Mouse (Mus musculus): ENCODE measurements at regions not wholly inside any gene's neighbourhood (a gene's known extent, or its start where the extent isn't known, plus 50 kb on each side); places are given as distances from the start of the nearest gene placed in this dataset.

GRCm38 (mm10) chr6:101931768-101932167 lies 554.1 kb upstream of the Pdzrn3 start:
- 94% methylated on average over 5 of the region's 5 CpGs for WGBS
- H3K27me3 ChIP-seq (ENCODE audit: low read depth, poor library complexity, severe bottlenecking), result no peaks in the 10 kb centered on the region
- no peaks in the 10 kb centered on the region for H3K4me1 ChIP-seq
- no peak overlapping the region for H3K4me3 ChIP-seq
- no peak for DNase-seq (ENCODE audit: low spot score)
- no peaks in the 10 kb centered on the region for H3K9me3 ChIP-seq (replicated peaks)
- H3K36me3 ChIP-seq, result no peaks in the 10 kb centered on the region
- H3K27ac ChIP-seq, result no peak overlapping the region

- Histone ChIP-seq H3K27me3 (ENCODE audit: low read depth, poor library complexity, severe bottlenecking) (no peaks in the 10 kb centered on the region), H3K4me1 (no peaks in the 10 kb centered on the region), H3K9me3 (replicated peaks) (no peaks in the 10 kb centered on the region), H3K36me3 (no peaks in the 10 kb centered on the region), H3K4me3 (no peak overlapping the region), H3K27ac (no peak overlapping the region)
- WGBS, result 81% methylated on average over 4 of the region's 4 CpGs
- no peak for DNase-seq (ENCODE audit: low spot score)
Observed at GRCm38 (mm10) chr6:101921686-101922085, 544.0 kb upstream of the Pdzrn3 start.

DNA sequence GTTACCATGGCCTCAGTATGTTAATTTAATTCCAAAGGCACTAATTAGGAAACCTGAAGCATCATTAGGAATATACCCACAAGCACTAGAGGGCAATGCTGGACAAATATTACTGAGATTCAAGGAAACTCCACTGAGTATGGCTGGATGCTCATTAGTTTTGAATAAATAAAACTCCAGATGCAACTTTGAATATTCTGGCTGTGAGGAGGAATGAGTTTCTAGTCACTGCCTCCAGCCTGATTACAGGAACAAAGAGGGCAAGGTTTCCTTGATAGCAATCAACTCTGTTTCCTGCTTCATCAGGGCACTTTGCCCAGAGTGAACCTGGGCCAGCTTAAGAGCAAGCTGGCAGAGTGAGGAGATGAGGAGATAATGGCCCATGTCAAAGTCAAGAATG lies 543.5 kb upstream of the Pdzrn3 start:
- no peak for DNase-seq (ENCODE audit: low spot score)
- H3K4me1 ChIP-seq, result no peaks in the 10 kb centered on the region
- no peak overlapping the region for H3K27ac ChIP-seq
- no peaks in the 10 kb centered on the region for H3K27me3 ChIP-seq (ENCODE audit: low read depth, poor library complexity, severe bottlenecking)
- no peaks in the 10 kb centered on the region for H3K9me3 ChIP-seq (replicated peaks)
- no peak overlapping the region for H3K4me3 ChIP-seq
- no peaks in the 10 kb centered on the region for H3K36me3 ChIP-seq

DNA sequence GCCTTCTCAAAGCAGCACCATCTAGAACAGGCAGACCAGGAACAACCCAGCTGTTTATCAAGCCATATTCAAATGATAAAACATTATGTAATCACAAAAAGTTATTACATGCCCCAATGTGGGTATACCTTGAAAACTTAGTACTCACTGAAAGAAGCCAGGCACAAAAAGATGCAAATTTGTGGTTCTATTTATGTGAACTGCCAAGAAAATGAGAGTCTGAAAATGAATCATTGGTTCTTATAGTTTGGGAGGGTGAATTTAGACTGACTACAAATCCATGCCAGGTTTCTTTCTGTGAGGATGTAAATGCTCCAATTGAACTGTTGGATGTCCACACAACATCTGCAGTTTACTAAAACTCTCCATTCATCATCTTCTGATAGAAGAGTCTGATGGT lies 541.2 kb upstream of the Pdzrn3 start:
- Histone ChIP-seq H3K36me3 (no peaks in the 10 kb centered on the region), H3K4me1 (no peaks in the 10 kb centered on the region), H3K27me3 (ENCODE audit: low read depth, poor library complexity, severe bottlenecking) (no peaks in the 10 kb centered on the region), H3K27ac (no peak overlapping the region), H3K9me3 (replicated peaks) (no peaks in the 10 kb centered on the region), H3K4me3 (no peak overlapping the region)
- DNase-seq (ENCODE audit: low spot score), result no peak

GRCm38 (mm10) chr6:101905029-101905342 lies 527.3 kb upstream of the Pdzrn3 start:
- no peak overlapping the region for H3K4me3 ChIP-seq
- 90% methylated on average over 2 of the region's 2 CpGs for WGBS
- DNase-seq (ENCODE audit: low spot score), result no peak
- H3K4me1 ChIP-seq, result no peaks in the 10 kb centered on the region
- H3K9me3 ChIP-seq (replicated peaks), result no peaks in the 10 kb centered on the region
- no peaks in the 10 kb centered on the region for H3K36me3 ChIP-seq
- no peak overlapping the region for H3K27ac ChIP-seq
- H3K27me3 ChIP-seq (ENCODE audit: low read depth, poor library complexity, severe bottlenecking), result no peaks in the 10 kb centered on the region

DNA sequence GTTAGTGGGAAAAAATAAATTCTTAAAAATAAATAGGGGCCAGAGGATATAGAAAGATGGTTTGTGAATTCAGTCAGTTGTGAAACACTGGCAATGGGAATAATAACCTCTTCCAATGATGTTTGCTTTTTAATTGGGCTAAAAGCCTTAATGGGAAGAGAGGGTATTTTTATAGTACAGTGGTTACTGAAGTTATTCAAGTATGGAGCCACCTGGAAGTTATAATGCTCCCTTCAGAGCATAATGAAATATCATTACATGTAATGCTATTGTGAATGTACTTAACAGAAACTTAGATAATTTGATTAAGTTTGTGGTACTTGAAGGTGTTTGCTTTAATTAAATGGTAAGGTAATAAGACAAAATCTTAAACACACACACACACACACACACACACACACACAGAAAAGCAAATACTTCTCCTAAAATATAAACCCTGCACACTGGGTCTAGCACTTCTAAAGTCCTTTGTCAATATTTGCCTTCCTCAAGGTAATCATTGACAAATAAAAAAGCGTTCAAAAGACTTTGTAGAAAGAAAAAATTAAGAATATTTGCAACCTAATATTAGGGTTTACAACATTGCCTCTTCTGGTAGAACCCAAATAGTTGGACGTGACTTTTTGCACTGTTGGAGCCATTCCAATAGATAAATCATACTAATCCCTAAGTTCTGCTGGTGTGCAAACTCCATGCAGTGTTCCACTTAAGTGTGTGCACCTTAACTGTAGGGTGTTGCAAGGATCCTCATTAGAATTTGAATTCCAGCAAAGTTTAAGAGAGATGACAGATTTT lies 526.7 kb upstream of the Pdzrn3 start:
- DNase-seq (ENCODE audit: low spot score), result no peak
- H3K36me3 ChIP-seq, result no peaks in the 10 kb centered on the region
- H3K4me3 ChIP-seq, result no peak overlapping the region
- no peaks in the 10 kb centered on the region for H3K9me3 ChIP-seq (replicated peaks)
- WGBS, result 72% methylated on average over 2 of the region's 2 CpGs
- no peaks in the 10 kb centered on the region for H3K27me3 ChIP-seq (ENCODE audit: low read depth, poor library complexity, severe bottlenecking)
- no peak overlapping the region for H3K27ac ChIP-seq
- H3K4me1 ChIP-seq, result no peaks in the 10 kb centered on the region

DNA sequence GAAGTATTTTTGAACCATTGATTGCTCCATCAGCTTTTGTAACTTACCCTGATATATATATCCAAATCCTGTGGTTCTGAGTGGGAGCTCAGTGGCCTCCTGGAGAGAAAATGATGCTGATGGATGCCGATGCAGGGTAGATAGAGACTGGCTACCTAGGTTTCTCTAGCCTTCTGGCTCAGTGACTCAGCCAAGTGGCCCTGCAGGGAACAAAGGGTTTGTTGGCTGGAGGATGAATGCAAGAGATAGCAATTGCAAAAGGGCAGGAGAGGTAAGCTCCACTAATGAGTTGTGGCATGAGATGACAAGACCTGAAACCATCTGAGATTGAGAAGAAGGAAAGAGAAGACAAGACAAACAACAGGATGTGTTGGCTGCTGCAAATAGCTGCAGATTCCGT lies 524.6 kb upstream of the Pdzrn3 start:
- no peak for DNase-seq (ENCODE audit: low spot score)
- no peaks in the 10 kb centered on the region for H3K9me3 ChIP-seq (replicated peaks)
- 77% methylated on average over 2 of the region's 2 CpGs for WGBS
- H3K36me3 ChIP-seq, result no peaks in the 10 kb centered on the region
- no peak overlapping the region for H3K27ac ChIP-seq
- no peak overlapping the region for H3K4me3 ChIP-seq
- H3K4me1 ChIP-seq, result no peaks in the 10 kb centered on the region
- no peaks in the 10 kb centered on the region for H3K27me3 ChIP-seq (ENCODE audit: low read depth, poor library complexity, severe bottlenecking)

GRCm38 (mm10) chr6:101898544-101898943 lies 520.8 kb upstream of the Pdzrn3 start:
- DNase-seq (ENCODE audit: low spot score), result no peak

GRCm38 (mm10) chr6:101890655-101891054 lies 513.0 kb upstream of the Pdzrn3 start:
- H3K36me3 ChIP-seq, result no peaks in the 10 kb centered on the region
- no peak for DNase-seq (ENCODE audit: low spot score)

More at GRCm38 (mm10) chr6:101898544-101898943, 520.8 kb upstream of the Pdzrn3 start:
- no peak overlapping the region for H3K27ac ChIP-seq
- H3K4me1 ChIP-seq, result no peaks in the 10 kb centered on the region
- no peaks in the 10 kb centered on the region for H3K9me3 ChIP-seq (replicated peaks)
- H3K27me3 ChIP-seq (ENCODE audit: low read depth, poor library complexity, severe bottlenecking), result no peaks in the 10 kb centered on the region
- no peaks in the 10 kb centered on the region for H3K36me3 ChIP-seq
- no peak overlapping the region for H3K4me3 ChIP-seq
- 77% methylated on average over 4 of the region's 4 CpGs for WGBS

GRCm38 (mm10) chr6:101882938-101883337 lies 505.2 kb upstream of the Pdzrn3 start:
- H3K36me3 ChIP-seq, result no peaks in the 10 kb centered on the region
- 71% methylated on average over 4 of the region's 4 CpGs for WGBS
- no peak overlapping the region for H3K4me3 ChIP-seq
- H3K9me3 ChIP-seq (replicated peaks), result no peaks in the 10 kb centered on the region
- no peak overlapping the region for H3K27ac ChIP-seq
- no peaks in the 10 kb centered on the region for H3K27me3 ChIP-seq (ENCODE audit: low read depth, poor library complexity, severe bottlenecking)
- no peaks in the 10 kb centered on the region for H3K4me1 ChIP-seq
- no peak for DNase-seq (ENCODE audit: low spot score)

More at GRCm38 (mm10) chr6:101890655-101891054, 513.0 kb upstream of the Pdzrn3 start:
- Histone ChIP-seq H3K4me3 (no peak overlapping the region), H3K27ac (no peak overlapping the region), H3K4me1 (no peaks in the 10 kb centered on the region), H3K9me3 (replicated peaks) (no peaks in the 10 kb centered on the region), H3K27me3 (ENCODE audit: low read depth, poor library complexity, severe bottlenecking) (no peaks in the 10 kb centered on the region)

DNA sequence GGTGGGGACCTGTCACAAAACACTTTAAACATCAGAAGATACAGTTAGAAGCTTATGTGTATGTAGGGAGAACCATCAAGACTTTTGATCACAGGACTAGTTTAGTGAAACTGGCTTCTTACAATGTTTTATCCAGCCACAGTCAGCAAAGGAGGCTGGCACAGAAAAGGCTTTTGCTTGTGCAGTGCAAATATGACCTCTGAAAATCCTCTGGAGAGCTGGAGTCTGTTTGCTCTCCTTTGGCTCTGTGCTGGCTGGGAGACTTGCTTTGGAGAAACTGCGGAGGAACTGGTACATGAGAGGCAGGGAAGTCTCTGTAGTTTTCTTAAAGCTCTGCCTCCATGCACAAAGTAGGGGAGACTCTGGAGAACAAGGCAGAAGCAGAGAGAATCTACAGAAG lies 497.2 kb upstream of the Pdzrn3 start:
- DNase-seq (ENCODE audit: low spot score), result no peak
- no peaks in the 10 kb centered on the region for H3K9me3 ChIP-seq (replicated peaks)
- H3K27me3 ChIP-seq (ENCODE audit: low read depth, poor library complexity, severe bottlenecking), result no peaks in the 10 kb centered on the region
- WGBS, result 88% methylated on average over 1 of the region's 1 CpGs
- H3K27ac ChIP-seq, result no peak overlapping the region
- no peaks in the 10 kb centered on the region for H3K36me3 ChIP-seq
- H3K4me3 ChIP-seq, result no peak overlapping the region
- H3K4me1 ChIP-seq, result no peaks in the 10 kb centered on the region

GRCm38 (mm10) chr6:101858895-101859294 lies 481.2 kb upstream of the Pdzrn3 start:
- H3K4me3 ChIP-seq, result no peak overlapping the region
- no peak for DNase-seq (ENCODE audit: low spot score)
- H3K36me3 ChIP-seq, result no peaks in the 10 kb centered on the region
- no peaks in the 10 kb centered on the region for H3K27me3 ChIP-seq (ENCODE audit: low read depth, poor library complexity, severe bottlenecking)
- H3K4me1 ChIP-seq, result 0 out of 2 replicates have a peak, but pooled peaks cover 2% of the 10 kb centered on the region
- no peak overlapping the region for H3K27ac ChIP-seq
- WGBS, result 41% methylated on average over 5 of the region's 5 CpGs
- no peaks in the 10 kb centered on the region for H3K9me3 ChIP-seq (replicated peaks)

DNA sequence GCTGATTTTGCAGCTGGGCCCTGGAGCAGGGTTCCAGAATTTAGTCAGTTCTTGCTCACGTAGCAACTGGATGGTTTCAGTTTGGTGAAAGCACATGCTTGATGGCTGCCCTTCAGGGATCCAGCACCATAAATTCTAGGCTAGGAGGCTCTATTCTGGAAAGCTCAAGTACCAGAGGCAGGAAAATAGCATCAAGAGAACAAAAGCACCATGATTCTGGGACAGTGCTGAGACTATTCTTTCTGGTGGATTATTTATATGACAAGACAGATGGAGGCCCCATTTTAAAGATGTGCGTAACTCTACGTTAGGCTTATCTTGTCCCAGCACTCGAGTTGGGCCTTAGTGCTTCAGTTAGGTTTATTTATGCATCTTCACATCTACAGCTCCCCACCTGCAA lies 463.0 kb upstream of the Pdzrn3 start:
- no peak overlapping the region for H3K27ac ChIP-seq
- 91% methylated on average over 4 of the region's 4 CpGs for WGBS
- no peaks in the 10 kb centered on the region for H3K36me3 ChIP-seq
- DNase-seq (ENCODE audit: low spot score), result no peak
- H3K4me1 ChIP-seq, result no peaks in the 10 kb centered on the region
- H3K27me3 ChIP-seq (ENCODE audit: low read depth, poor library complexity, severe bottlenecking), result no peaks in the 10 kb centered on the region
- no peaks in the 10 kb centered on the region for H3K9me3 ChIP-seq (replicated peaks)
- H3K4me3 ChIP-seq, result no peak overlapping the region

DNA sequence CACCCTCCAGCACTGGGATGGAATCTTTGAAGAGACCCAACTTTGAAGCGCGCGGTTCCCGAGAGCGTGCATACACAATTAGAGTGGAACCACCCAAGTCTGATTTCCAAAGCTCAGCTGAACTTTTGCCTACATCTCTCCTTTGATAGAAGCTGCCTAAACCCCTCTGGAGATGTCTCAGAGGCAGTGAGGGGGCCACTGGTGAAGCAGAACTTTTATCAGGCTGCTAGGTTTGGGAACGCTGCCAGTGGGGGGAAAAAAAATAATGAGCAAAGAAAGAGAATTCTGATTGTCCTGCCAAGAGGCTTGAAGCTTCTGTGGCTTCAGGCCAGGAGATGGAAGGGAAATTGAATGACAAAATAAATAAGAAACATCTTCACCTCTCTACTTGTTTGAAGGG lies 459.9 kb upstream of the Pdzrn3 start:
- Histone ChIP-seq H3K4me3 (no peak overlapping the region), H3K27me3 (ENCODE audit: low read depth, poor library complexity, severe bottlenecking) (no peaks in the 10 kb centered on the region), H3K36me3 (no peaks in the 10 kb centered on the region), H3K27ac (no peak overlapping the region), H3K9me3 (replicated peaks) (no peaks in the 10 kb centered on the region), H3K4me1 (no peaks in the 10 kb centered on the region)
- DNase-seq (ENCODE audit: low spot score), result no peak
- 88% methylated on average over 6 of the region's 6 CpGs for WGBS
